Mouse (Mus musculus) cerebellum, adult 8-10 months (tissue): ENCODE results near the gene Gm42417.

Source experiments
- DNase-seq: peaks from one replicate; pipeline ENCODE4 v3.0.0; 2022

The Gm42417 gene

DNA sequence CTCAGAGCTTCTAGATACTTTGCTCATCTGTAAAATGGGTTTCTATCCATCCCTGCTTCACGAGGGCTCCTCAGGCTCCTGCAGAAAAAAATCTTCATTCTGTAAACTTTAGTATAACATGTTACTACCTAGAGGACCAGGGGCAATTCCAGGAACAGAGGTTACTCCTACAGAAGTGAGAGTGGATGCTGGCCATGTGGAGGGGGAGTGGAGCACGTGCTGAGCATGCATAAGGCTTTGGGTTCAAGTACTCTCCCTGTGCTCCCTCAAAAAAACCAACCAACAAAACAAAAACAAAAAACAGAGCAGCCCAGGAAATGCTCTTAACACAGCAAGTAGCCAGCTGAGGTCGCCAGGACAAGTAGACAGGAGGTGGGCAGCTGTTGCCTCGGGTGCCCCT is 24.4 kb upstream of the Gm42417 start:
- DNase-seq = no peak

GRCm38 (mm10) chr1:36563197-36563596 is 24.0 kb upstream of the Gm42417 start:
- DNase-seq = no peak

GRCm38 (mm10) chr1:36562388-36562787 is 23.2 kb upstream of the Gm42417 start:
- no peak for DNase-seq

DNA sequence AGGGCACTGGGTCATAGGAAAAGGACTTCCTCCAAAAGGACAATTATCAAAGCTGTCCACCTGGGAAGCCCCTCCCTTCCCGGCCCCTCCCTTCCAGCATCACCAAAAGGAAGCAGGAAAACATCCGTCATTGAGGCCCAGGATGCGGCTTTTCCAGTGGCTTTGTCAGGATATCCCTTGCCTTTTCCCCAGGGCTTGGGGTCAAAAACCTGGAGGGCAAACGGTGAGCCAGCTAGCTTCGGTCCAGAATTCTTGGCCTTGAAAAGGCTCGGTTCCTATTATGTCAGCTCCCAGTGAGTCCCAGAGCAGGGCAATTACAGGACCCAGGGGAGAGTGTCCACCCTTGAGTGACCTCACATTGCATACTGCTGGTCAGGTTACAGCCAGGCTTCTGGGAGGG is 21.7 kb upstream of the Gm42417 start:
- DNase-seq = no peak

DNA sequence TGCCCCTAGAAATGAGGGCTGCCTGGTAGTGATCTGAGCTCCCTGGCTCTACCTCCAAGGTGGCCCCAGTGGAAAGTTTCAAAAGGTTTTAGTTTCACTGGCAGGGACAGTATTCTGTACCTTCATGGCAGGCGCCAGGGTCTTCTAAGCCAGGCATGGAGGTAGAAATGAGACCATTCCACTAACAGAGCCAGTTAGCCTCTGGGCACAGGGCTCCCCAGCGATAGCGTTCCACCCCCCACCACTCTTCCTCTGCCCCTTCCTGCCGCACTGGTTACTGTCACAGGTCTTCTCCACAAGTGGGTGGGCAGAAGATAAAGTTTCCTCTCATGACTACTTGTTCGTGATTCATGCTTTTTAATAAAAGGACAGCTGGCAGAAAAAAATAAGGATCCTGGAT is 20.7 kb upstream of the Gm42417 start:
- DNase-seq = no peak

DNA sequence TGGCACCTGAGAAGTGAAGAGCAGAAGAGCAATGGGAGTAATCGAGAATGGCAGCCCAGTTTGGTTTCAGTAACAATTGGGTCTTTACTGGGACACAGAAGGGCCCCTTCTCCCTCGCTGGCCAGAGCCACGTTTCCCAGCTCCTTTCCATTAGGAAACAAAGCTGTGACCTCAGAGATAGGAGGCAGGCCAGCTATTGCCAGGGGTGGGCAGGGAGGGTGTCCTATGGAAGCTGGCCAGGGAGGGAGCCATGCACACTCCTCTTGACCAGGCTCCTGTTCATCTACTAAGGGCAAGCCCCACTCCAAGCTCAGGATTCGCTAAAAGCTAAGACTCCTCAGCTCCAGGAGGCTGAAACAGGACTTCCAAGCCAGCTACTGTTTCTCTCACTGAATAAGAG is 20.0 kb upstream of the Gm42417 start:
- no peak for DNase-seq

DNA sequence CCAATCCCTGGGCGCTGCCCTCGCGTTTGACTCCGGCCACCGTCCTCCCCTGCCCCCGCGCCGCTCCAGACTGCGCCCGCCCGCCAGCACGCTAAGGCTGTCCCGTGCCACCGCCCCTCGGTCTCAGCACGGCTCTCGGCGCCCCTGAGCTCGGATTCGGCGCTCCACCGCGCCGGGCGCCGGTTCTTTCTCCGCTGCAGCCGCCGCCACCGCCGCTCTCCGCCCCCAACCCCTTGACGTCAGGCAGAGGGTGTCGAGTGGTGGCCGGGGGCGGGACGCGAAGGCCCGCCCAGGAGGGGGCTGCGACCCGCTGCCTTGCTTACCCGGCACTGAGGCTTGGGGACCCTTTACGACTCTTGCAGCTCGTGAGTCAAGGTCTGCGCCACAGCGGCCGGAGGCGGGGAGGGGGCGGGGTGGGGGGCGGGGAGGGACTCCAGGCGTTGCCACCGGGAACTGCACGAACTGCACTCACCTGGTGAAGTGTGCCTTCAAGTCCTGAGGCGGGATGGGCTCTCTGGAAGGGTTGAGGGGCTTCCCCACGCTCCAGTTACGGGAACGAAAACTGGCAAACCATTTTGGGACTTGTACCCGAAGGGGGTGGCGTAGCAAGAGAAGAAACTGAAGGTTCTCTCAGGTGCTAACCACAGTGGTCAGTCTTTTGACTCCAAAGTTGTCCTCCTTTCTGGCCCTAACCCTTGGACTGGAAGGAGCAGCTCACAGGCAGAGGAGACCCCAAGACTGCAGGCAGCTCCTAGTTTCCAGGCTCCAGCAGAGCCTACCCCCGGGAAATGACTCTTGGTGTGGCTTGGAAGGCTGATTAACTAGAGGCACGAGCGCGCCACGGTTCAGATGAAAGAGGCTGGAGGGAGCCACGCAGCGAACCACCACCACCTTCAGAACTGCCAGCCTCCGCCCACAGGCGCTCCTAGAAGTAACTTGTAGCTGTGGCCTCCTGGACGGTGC is 19.1 kb upstream of the Gm42417 start, which contains the start of gene Sema4c:
TSS of gene Sema4c (minus strand) at position 319 of the 963 bp plus-strand sequence.
- peak; percentile 66 for DNase-seq

DNA sequence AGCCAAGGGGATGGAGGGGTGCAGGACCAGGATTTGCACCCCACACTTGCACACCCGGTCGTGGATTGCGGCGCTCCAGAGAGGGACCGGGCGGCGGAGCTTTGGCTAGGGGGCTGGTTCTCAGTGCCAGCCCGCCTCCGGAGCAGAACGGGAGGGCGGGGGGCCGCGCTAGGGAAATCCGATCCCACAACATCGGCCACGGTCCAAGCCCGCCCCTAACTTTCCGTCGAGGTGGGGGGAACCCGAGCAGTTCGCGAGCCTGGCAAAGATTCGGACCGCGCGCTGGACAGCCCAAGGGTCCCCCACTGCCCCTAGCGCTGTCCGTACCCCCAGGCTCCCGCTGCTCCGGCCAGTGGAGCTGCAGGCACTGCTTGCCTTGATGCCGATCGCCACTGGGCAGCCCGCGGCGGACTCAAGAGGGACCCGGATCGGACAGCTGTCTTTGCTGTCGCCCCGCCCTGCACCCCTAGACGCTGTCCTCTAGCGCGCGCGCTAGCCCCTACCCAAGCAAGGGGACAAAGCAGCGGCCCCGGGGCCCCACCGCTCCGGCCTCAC is 18.3 kb upstream of the Gm42417 start:
- peak; percentile 73 for DNase-seq

DNA sequence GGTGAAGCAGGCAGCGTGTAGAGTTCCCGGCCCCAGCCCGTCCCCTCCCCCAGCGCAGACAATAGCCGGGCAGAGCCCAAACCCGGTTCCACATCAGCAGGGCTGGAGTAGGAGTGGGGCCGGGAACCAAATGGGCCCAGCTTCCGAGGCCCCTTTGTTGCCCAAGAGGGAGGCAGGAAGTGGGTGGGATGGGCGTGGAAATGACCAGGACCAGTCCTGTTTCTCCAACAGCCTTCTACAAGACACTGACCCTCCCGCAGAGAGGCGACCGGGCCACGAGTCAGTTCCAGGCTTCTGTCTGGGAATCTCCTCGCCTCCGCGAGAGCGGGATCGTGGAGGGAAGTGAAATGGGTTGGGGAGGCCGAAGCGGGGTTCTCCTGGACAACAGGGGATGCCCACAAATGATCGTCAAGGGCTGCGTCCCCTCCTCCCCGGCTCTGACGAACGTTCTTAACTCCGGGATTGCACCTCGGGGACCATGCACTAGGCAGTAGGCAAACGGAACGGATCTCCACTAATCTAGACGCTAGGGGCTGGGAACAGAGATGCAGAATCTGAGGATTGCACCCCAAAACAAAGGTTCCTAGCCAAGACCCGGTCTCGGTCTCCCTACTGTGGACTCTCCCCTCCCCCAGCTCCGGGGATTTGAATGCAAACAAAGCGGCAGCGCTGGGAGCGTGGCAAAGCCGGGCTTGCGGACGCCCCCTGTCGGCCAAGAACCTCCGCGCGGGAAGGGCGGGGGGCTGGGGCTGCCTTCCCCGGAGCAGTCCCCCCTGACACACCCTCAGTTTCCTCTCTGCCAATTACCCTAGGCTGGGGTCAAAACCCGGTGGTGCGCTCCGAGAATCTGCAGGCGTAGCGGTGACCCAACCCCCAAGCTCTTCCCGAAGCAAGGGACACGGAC is 17.6 kb upstream of the Gm42417 start:
- peak; percentile 95 for DNase-seq

DNA sequence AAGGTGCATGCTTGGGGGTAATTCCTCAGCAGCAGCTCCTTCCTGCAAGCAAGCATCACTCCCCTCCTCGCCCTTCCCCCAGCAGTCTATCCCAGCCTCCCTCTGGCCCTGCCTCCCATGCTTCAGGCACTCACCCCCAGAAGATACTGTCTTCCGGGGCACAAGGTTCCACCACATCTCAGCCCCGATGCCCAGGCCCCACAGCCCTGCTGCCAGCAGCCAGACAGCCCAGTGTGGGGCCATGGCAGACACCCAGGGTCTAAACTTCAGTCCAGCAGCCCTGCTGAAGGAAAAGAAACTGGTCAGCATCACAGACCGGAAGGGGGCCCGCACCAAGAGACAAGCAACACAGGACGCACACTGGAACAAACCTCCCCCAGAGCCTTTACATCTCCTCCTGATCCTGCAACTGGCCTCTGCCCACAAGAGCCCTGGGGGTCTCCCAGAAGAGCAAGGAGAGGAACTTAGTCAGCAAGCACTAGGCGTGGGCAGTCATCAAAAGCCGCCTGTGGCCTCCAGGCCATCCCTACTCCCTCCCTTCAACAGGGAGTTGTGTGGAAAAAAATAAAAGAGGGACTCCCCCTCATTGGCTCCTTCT is 16.7 kb upstream of the Gm42417 start:
- DNase-seq = no peak

- DNase-seq = no peak
Observed at GRCm38 (mm10) chr1:36554633-36555399, 15.6 kb upstream of the Gm42417 start.

DNA sequence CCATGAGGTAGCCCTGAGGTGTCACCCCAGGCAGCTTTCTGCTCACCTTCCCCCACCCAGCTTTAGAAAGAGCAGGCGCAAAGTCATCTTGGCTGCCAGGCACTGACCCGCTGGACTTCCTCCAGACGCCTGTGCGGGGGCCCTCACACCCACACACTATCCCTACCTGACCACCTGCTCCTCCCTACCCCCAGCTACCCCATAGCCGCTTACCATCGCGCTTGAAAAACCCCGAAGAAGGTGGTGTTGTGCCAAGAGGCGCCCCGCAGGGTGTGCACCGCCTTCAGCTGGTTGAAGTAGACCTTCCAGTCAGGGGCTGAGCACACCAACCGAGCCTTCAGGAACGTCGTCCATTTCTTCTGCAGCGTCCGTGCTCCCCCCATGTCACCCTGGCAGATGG is 13.3 kb upstream of the Gm42417 start:
- peak; percentile 84 for DNase-seq

DNA sequence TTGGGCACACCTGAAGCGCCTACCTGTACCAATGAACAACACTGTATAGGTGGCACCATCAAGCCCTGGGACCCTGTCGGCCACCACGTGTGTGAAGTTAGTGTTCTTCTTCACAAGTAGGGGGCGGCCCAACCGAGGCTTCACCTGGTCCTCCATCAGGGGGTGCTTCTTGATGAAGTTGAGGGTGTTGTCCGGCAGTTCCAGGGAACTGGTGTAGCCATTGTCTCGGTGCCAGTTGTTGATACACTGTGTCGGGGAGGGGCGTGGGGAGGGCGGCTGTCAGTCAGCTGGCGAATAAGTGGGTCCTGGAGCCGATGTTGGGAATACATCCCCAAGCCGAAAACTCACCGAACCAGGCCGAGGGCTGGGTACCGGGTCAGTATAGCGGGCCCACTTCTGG is 12.7 kb upstream of the Gm42417 start:
- no peak for DNase-seq

DNA sequence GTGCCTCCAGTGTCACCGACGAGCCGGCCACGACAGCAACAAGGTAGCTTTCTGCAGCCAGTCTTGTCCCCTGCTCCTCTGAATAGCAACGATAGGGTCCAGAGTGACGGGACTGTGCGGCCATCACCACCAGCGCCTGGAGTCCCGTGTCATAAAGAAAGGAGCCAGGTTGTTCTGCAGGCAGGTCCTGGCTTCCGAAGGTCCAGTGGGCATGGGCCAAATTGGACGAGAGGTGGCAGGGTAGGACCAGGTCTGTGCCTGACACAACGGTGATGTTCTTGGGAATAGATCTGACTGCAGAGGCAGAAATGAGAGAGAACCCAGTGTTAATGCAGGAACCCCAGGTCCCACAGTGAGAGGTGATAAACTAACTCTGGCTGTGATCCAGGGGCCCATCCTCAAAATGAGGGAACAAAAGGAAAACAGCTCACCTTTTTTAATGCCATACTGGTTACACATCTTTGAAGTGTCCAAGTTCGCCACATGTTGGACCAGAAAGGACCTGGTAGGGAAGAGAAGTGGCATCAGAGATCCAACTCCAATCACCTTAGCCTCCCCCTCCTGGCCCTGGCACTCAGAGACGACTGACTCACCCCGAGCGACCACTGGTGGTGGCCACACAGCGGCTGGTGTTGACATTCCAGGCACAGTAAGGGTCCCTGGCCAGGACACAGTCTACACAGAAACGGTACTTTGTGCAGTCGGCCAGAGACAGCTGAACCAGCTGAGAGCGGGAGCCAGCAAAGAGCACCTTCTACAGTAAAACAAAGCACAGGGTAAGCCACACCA is 11.0 kb upstream of the Gm42417 start:
- peak; percentile 51 for DNase-seq

GRCm38 (mm10) chr1:36549491-36549890 is 10.3 kb upstream of the Gm42417 start:
- DNase-seq = no peak

GRCm38 (mm10) chr1:36548771-36549170 is 9.5 kb upstream of the Gm42417 start:
- DNase-seq = no peak

DNA sequence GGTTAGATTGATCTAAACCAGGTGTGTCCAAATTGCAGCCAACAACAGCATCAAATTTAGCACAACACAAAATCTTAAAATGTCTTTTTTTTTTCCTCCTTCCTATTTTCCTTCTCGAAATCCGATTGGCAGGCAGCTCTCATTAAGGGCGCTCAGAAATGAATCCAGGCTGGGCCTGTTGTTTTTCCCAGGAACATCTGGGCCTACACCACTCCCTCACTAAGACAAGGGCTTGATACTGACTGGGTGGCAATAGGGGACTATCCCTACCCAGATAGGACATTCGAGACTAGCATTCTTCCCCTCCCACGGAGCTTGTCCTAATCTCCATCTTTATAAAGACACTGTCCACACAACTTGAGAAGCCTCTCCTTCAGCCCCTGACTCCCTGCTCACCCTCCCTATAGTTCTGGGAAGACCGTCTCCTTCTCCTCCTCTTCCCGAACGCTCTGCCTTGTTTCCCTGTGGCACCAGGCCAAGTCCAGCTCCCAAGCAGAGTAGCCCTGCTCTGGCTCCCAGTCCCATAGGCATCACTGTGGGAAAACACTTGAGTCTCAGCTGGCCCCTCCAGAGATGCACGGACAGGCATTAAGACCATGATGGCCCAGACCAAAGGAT is 8.9 kb upstream of the Gm42417 start:
- no peak for DNase-seq

DNA sequence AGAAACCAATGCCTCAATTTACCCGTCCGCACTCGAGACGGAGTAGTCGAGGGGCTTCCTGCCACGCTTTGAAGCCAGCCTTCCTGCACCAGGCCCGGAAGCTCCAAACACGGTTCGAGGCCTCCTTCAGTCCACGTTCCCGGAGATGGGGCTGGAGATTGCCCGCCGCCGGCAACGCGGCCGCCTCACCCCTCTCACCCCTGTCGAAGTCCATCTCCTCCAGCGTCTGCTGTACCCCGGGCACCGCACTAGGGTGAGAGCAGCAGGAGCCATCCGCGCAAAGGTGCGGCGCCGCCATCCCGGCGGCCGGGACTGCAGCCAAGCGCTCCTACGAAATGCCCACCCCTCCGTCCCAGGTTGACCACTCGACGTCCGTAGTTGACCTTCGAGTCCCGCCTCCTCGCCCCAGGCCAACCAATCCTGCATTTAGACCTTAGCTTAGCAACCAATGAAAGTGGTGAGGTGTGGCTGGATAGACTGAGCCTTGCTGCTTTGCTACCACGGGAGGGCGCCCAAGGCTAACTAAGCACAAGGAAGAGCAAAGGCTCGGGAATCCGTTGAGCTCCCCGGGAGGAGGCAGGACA is 7.8 kb upstream of the Gm42417 start, which contains the start of gene Ankrd39:
TSS of gene Ankrd39 (minus strand) at position 558 of the 584 bp plus-strand sequence.
- peak; percentile 97 for DNase-seq

GRCm38 (mm10) chr1:36545845-36546600 is 6.8 kb upstream of the Gm42417 start:
- DNase-seq = no peak
